Mouse (Mus musculus): ENCODE data around the gene Smim6. TPM values are rescaled to one million over a fixed set of nuclear protein-coding genes. Genes with fewer than 3 reads are reported as not detected.
A peak's percentile ranks its signal among the peaks of the same experiment; 100 is the strongest.

Gene Smim6
- polyA plus RNA-seq, 1 experiment: 5.7 TPM

DNA sequence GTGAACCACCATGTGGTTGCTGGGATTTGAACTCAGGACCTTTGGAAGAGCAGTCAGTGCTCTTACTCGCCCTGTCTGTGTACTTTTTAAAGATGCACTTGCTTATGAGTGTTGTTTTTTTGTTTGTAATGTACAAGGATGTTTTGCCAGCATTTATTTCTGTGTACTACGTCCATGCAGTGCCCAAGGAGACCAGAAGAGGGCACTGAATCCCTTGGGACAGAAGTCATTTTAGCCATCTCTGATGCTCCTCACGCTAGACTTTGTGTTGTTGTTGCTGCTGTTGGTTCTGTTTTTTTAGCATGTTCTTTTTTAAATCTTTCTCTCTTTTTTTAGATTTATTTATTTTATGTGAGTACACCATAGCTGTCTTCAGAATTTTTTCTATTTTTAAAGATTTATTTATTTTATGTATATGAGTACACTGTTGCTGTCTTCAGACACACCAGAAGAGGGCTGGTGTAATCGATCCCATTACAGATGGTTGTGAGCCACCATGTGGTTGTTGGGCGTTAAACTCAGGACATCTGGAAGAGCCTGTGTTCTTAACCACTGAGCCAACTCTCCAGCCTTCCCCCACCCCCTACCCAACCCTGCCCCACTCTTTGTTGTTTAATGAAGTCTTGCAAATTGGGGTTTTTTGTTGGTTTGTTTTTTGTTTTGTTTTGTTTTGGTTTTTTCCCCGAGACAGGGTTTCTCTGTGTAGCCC is 8.4 kb downstream of the Smim6 start:
- Histone ChIP-seq H3K27ac (ENCODE audit: insufficient read depth, low read depth, low read length) (no peak overlapping the region), H3K36me3 (ENCODE audit: control insufficient read depth, insufficient read depth, low read length) (no peaks in the 10 kb centered on the region), H3K4me3 (ENCODE audit: insufficient read depth, low read depth, low read length) (no peak overlapping the region), H3K4me1 (ENCODE audit: control insufficient read depth, insufficient read depth, low read length) (no peaks in the 10 kb centered on the region), H3K27me3 (replicated peaks; ENCODE audit: control insufficient read depth, insufficient read depth, low read length) (no peaks in the 10 kb centered on the region)
- no peak for TF ChIP-seq POLR2A (IDR thresholded peaks at IDR 0.05; ENCODE audit: low read depth, low read length)
- peak; percentile 70 for TF ChIP-seq CTCF (conservative IDR thresholded peaks at IDR 0.05; ENCODE audit: insufficient read depth, insufficient read length, low read depth, low read length)
- 33% methylated on average over 6 of the region's 6 CpGs for WGBS
- peak; percentile 73 for DNase-seq

DNA sequence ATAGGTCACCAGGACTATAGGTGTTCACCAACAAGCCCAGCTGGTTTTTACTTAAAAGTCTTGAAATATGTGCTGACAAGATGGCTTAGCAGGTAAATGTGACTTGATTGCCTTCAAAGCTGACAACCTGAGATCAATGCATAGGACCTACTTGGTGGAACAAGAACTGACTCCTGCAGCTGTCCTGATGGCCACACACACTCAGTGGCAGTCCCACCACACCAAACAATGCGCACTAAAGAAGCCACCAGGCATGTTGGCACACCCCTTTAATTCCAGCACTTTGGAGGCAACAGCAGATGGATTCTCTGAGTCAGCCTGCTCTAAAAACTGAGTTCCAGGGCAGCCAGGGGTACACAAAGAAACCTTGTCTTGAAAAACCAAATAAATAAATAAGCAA is 10.2 kb downstream of the Smim6 start:
- TF ChIP-seq POLR2A (IDR thresholded peaks at IDR 0.05; ENCODE audit: low read depth, low read length): no peak
- no peak for TF ChIP-seq CTCF (conservative IDR thresholded peaks at IDR 0.05; ENCODE audit: insufficient read depth, insufficient read length, low read depth, low read length)
- Histone ChIP-seq H3K27ac (ENCODE audit: insufficient read depth, low read depth, low read length) (no peak overlapping the region), H3K4me3 (ENCODE audit: insufficient read depth, low read depth, low read length) (no peak overlapping the region), H3K36me3 (ENCODE audit: control insufficient read depth, insufficient read depth, low read length) (no peaks in the 10 kb centered on the region), H3K4me1 (ENCODE audit: control insufficient read depth, insufficient read depth, low read length) (no peaks in the 10 kb centered on the region), H3K27me3 (replicated peaks; ENCODE audit: control insufficient read depth, insufficient read depth, low read length) (no peaks in the 10 kb centered on the region)
- no peak for DNase-seq
- 100% methylated on average over 1 of the region's 1 CpGs for WGBS

DNA sequence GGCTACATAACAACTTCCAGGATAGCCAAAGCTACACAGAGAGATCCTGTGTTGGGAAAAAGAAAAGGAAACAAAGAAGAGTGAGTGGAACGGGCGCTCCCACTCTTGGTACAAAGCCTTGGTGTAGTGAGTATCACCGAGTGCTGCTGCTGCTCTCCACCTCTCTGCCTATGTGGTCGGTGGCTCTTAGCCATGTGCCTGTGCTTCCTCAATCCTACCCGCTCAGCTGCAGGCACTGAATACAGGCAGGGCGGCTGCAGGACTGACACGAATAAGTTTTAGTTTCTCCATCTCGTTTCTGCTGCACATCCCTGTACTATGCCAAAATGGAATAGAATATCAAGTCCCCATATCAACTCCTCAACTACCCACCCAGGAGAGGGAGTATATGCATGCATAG is 17.2 kb downstream of the Smim6 start:
- H3K4me3 ChIP-seq (ENCODE audit: insufficient read depth, low read depth, low read length): no peak overlapping the region
- H3K27ac ChIP-seq (ENCODE audit: insufficient read depth, low read depth, low read length): no peak overlapping the region
- no peaks in the 10 kb centered on the region for H3K27me3 ChIP-seq (replicated peaks; ENCODE audit: control insufficient read depth, insufficient read depth, low read length)
- DNase-seq: no peak
- H3K36me3 ChIP-seq (ENCODE audit: control insufficient read depth, insufficient read depth, low read length): no peaks in the 10 kb centered on the region
- 94% methylated on average over 8 of the region's 8 CpGs for WGBS
- no peaks in the 10 kb centered on the region; the same call in 1 of the 2 replicates for H3K4me1 ChIP-seq (ENCODE audit: control insufficient read depth, insufficient read depth, low read length)
- no peak for TF ChIP-seq CTCF (conservative IDR thresholded peaks at IDR 0.05; ENCODE audit: insufficient read depth, insufficient read length, low read depth, low read length)

DNA sequence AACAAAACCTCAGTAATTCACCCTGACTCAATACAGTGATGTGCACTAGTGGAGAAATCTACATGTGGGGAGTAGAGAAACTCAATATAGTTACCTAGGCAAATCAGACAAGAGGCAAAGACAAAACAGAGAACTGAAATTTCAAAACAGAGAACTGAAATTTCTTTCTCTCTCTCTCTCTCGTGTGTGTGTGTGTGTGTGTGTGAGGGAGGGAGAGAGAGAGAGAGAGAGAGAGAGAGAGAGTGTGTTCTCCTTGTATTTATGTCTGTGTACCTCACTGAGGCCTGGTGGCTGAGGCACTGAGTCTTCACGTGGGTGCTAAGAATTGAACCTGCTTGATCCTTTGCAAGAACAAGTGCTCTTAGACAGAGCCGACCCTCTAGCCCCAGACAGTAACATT is 18.0 kb downstream of the Smim6 start:
- DNase-seq: no peak
- no peak for TF ChIP-seq POLR2A (IDR thresholded peaks at IDR 0.05; ENCODE audit: low read depth, low read length)
- no peak for TF ChIP-seq CTCF (conservative IDR thresholded peaks at IDR 0.05; ENCODE audit: insufficient read depth, insufficient read length, low read depth, low read length)
- 69% methylated on average over 3 of the region's 3 CpGs for WGBS
- no peak overlapping the region for H3K4me3 ChIP-seq (ENCODE audit: insufficient read depth, low read depth, low read length)
- H3K27me3 ChIP-seq (replicated peaks; ENCODE audit: control insufficient read depth, insufficient read depth, low read length): no peaks in the 10 kb centered on the region
- peaks cover 2% of the 10 kb centered on the region; the same call in 1 of the 2 replicates for H3K4me1 ChIP-seq (ENCODE audit: control insufficient read depth, insufficient read depth, low read length)
- H3K27ac ChIP-seq (ENCODE audit: insufficient read depth, low read depth, low read length): no peak overlapping the region
- H3K36me3 ChIP-seq (ENCODE audit: control insufficient read depth, insufficient read depth, low read length): no peaks in the 10 kb centered on the region

DNA sequence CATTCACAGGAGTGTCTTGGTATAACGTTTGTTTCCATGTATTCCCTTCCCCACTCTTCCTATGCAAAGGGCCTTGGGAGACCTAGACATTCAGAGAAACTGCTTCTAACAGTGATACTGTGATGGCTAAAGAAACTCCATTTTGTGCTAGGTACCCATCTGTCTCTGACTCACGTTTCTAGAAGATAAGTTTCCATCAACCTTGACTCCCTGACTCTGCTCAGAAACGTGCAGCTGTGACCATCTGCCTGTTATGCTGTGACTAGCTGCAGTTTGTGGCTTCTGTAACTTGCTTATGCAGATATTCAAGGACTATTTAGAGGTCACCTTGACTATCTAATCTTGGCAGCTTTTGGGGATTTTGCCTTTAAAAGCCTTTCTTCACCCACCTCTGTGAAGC is 19.4 kb downstream of the Smim6 start:
- Histone ChIP-seq H3K4me3 (ENCODE audit: insufficient read depth, low read depth, low read length) (no peak overlapping the region), H3K27me3 (replicated peaks; ENCODE audit: control insufficient read depth, insufficient read depth, low read length) (no peaks in the 10 kb centered on the region), H3K27ac (ENCODE audit: insufficient read depth, low read depth, low read length) (no peak overlapping the region), H3K36me3 (ENCODE audit: control insufficient read depth, insufficient read depth, low read length) (no peaks in the 10 kb centered on the region), H3K4me1 (ENCODE audit: control insufficient read depth, insufficient read depth, low read length) (peaks cover 2% of the 10 kb centered on the region; the same call in 1 of the 2 replicates)
- DNase-seq: no peak
- 64% methylated on average over 3 of the region's 3 CpGs for WGBS
- TF ChIP-seq CTCF (conservative IDR thresholded peaks at IDR 0.05; ENCODE audit: insufficient read depth, insufficient read length, low read depth, low read length) (no peak), POLR2A (IDR thresholded peaks at IDR 0.05; ENCODE audit: low read depth, low read length) (no peak)

DNA sequence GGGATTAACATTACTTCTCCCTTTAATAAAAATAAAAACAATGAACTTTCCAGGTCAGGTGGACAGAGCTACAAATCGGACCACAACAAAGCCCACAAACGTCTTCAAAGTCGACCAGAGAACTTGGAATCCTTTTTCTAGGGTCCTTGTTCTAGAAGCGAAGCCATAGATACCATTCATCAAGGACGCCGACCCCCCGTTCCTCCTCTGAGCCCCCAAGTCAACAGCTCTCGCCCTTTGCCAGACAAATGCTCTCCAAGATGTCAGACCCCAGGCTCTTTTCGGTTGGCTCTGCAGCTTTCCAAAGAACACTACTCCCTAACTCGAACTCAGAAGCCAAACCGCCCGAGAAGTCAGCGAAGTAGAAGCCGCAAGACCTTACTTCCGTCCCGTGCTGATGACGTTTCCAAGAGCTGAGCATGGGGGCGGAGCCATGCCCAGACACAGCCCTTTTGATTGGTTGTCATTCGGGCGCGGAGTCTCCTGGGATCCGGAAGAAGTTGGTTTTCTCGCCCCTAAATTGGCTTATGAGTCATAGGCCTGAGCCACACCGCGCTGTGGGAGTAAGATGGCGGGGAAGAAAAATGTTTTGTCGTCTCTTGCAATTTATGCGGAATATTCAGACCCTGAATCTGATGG is 21.4 kb downstream of the Smim6 start, which contains the start of the genes Sap30bp and Recql5:
Gene Sap30bp, plus strand, starts transcription at position 175 of the 639 bp plus-strand sequence.
Gene Recql5, minus strand, starts transcription at position 370 of the 639 bp plus-strand sequence.
- peak; percentile 99 for DNase-seq
- WGBS: under 1% methylated on average over 28 of the region's 28 CpGs
- TF ChIP-seq CTCF (conservative IDR thresholded peaks at IDR 0.05; ENCODE audit: insufficient read depth, insufficient read length, low read depth, low read length): no peak
- no peak for TF ChIP-seq POLR2A (IDR thresholded peaks at IDR 0.05; ENCODE audit: low read depth, low read length)
- peak within 1 kb of the TSS; percentile 87 for H3K4me3 ChIP-seq (ENCODE audit: insufficient read depth, low read depth, low read length)
- no peaks in the 10 kb centered on the region for H3K27me3 ChIP-seq (replicated peaks; ENCODE audit: control insufficient read depth, insufficient read depth, low read length)
- peaks cover 2% of the 10 kb centered on the region; the same call in 1 of the 2 replicates for H3K4me1 ChIP-seq (ENCODE audit: control insufficient read depth, insufficient read depth, low read length)
- no peak within 1 kb of the TSS for H3K27ac ChIP-seq (ENCODE audit: insufficient read depth, low read depth, low read length)
- H3K36me3 ChIP-seq (ENCODE audit: control insufficient read depth, insufficient read depth, low read length): no peaks in the 10 kb centered on the region

DNA sequence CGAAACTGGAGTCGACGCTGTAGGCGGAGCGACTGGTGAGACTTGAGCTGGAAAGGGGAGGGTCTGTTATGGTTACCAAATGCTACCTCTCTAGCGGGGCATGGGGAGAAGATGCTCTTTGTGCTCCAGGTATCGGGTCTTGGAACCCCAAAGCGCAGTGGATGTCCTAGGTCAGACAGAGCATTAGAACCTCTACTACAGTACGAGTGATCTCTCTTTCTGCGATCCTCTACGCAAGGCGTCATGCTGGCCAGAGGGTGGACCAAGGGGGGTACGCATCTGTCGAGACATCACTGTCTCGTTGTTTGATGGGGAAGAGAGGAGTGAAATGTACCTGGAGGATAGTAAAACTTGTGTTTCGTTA is 21.9 kb downstream of the Smim6 start:
- H3K4me3 ChIP-seq (ENCODE audit: insufficient read depth, low read depth, low read length): peak overlapping the region; percentile 87
- H3K27ac ChIP-seq (ENCODE audit: insufficient read depth, low read depth, low read length): no peak overlapping the region
- no peak for DNase-seq
- peaks cover 2% of the 10 kb centered on the region; the same call in 1 of the 2 replicates for H3K4me1 ChIP-seq (ENCODE audit: control insufficient read depth, insufficient read depth, low read length)
- no peak for TF ChIP-seq CTCF (conservative IDR thresholded peaks at IDR 0.05; ENCODE audit: insufficient read depth, insufficient read length, low read depth, low read length)
- TF ChIP-seq POLR2A (IDR thresholded peaks at IDR 0.05; ENCODE audit: low read depth, low read length): no peak
- no peaks in the 10 kb centered on the region for H3K27me3 ChIP-seq (replicated peaks; ENCODE audit: control insufficient read depth, insufficient read depth, low read length)
- H3K36me3 ChIP-seq (ENCODE audit: control insufficient read depth, insufficient read depth, low read length): no peaks in the 10 kb centered on the region
- under 1% methylated on average over 16 of the region's 16 CpGs for WGBS
